Mouse (Mus musculus) heart, adult 10 weeks (tissue): Measurements from ENCODE around the gene Hebp2. TPM values are rescaled to one million over a fixed set of nuclear protein-coding genes. Genes with fewer than 3 reads are reported as not detected.

Source experiments
- polyA plus RNA-seq: library from polyadenylated mRNA; stranded (reverse); fragments of 350-450 nt; fragmentation: Illumina TruSeq; extraction: RNeasy Lipid Tissue Mini Kit (QIAGEN cat#74804); gene quantifications from one replicate; pipeline ENCODE4 v1.2.3, GENCODE M21; 2014; ENCODE audit warnings: low read depth, low replicate concordance

The Hebp2 gene
- 1.9 TPM for polyA plus RNA-seq

GRCm38 (mm10) chr10:18545813-18546235 lies at the start of gene Hebp2:
Gene Hebp2, minus strand, starts transcription at chr10:18546076.

Other genes with a start within 250 kb of the Hebp2 start
- 7.8 TPM for gene Nhsl1, start 227.1 kb downstream of the Hebp2 start, polyA plus RNA-seq
- 0.13 TPM for gene Arfgef3, start 197.9 kb upstream of the Hebp2 start, polyA plus RNA-seq
- not detected for gene Gm4922, start 240.7 kb upstream of the Hebp2 start, polyA plus RNA-seq